Mouse (Mus musculus) midbrain, embryonic 12.5 days (tissue): ENCODE results near the gene Sash1. TPM values are rescaled to one million over a fixed set of nuclear protein-coding genes. Genes with fewer than 3 reads are reported as not detected.

ENCODE experiments used
- ATAC-seq: fragments of 200-750 bp; cut with Nextera tagmentation; 2 replicates; pipeline ENCODE4 v1.8.0; 2017; ENCODE audit warnings: low read depth, moderate TSS enrichment, moderate library complexity; ENCODE audit not compliant: low FRiP score
- H3K27ac ChIP-seq: fragments of 300-500 bp; sonication (generic); replicated peaks from 2 replicates; pipeline ENCODE4 v1.5.1; 2016; ENCODE audit warnings: mild to moderate bottlenecking
- H3K27me3 ChIP-seq: fragments of 300-500 bp; sonication (generic); 2 replicates; pipeline ENCODE4 v1.6.1; 2016; ENCODE audit warnings: mild to moderate bottlenecking
- H3K36me3 ChIP-seq: fragments of 300-500 bp; sonication (generic); 2 replicates; pipeline ENCODE4 v1.6.1; 2016
- H3K4me1 ChIP-seq: fragments of 300-500 bp; sonication (generic); 2 replicates; pipeline ENCODE4 v1.6.1; 2016
- H3K4me2 ChIP-seq: fragments of 300-500 bp; sonication (generic); replicated peaks from 2 replicates; pipeline ENCODE4 v1.6.1; 2016; ENCODE audit warnings: mild to moderate bottlenecking, moderate library complexity
- H3K4me3 ChIP-seq: fragments of 300-500 bp; sonication (generic); 2 replicates; pipeline ENCODE4 v1.5.1; 2016; ENCODE audit warnings: mild to moderate bottlenecking
- H3K9ac ChIP-seq: fragments of 300-500 bp; sonication (generic); replicated peaks from 2 replicates; pipeline ENCODE4 v1.6.1; 2016; ENCODE audit warnings: mild to moderate bottlenecking, moderate library complexity
- H3K9me3 ChIP-seq: fragments of 300-500 bp; sonication (generic); 2 replicates; pipeline ENCODE4 v1.6.1; 2016; ENCODE audit warnings: mild to moderate bottlenecking
- WGBS: fragments of 180-500 bp; shearing (Covaris S2); methylation state at CpG from one replicate; pipeline ENCODE4 v1.1.7; 2016; 5-methylcytosine and 5-hydroxymethylcytosine counted together
- polyA plus RNA-seq: library from polyadenylated mRNA; unstranded; fragments of >200 nt; fragmentation: Nextera tagmentation; extraction: Ambion mirVana; gene quantifications from 2 replicates; pipeline ENCODE4 v1.2.1, GENCODE M21; 2016

Sash1 gene
- polyA plus RNA-seq, 1 experiment from 2014 or later = 6.8 TPM

DNA sequence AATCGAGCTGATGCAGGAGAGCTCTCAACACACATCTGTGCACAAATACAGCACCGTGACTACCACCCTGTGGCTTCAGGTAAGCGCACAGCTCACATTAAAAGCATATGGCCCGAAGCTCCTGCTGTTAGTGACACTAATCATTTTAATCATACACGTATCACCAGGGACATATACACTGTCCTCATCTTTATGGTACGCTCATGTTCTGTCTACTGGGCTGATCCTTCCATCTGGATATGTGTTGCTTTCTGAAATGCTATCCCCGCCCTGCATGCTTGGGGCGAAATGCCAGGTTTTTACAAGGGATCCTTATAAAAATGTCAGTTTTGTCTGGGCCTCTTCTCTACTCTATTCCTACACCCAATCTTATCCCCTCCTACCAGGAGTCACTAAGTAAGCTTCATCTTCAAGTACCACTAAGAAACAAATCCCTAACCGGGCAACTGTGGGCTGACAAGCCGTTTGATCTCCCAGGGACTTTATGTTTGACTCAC, 103.9 kb downstream of the Sash1 start:
- Histone ChIP-seq H3K27ac (no peak overlapping the region), H3K27me3 (no peaks in the 10 kb centered on the region), H3K9ac (no peak overlapping the region), H3K4me1 (peaks cover 11% of the 10 kb centered on the region; the same call in 1 of the 2 replicates), H3K36me3 (peaks cover 11% of the 10 kb centered on the region; the same call in 1 of the 2 replicates), H3K4me2 (no peak overlapping the region), H3K9me3 (no peaks in the 10 kb centered on the region), H3K4me3 (no peak overlapping the region)
- ATAC-seq = no peak
- WGBS = 86% methylated on average over 10 of the region's 10 CpGs

DNA sequence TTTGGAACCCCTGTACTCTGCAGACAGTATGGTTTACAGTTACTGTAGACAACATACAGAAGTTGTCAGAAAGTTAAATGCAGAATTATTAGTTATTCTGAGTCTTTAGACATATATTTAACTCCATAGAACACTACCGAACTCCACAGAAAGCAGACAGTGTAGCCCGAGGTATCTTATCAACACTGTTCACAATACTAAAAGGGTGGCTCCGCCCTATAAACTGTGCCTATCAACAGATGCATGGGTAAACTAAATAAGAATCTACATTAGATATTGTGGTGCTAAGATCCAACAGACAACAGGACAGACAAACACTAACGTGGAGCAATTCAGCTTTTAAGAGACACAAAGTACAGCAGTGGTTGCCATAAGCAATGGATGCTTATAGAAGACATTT, 106.0 kb downstream of the Sash1 start:
- H3K4me2 ChIP-seq = no peak overlapping the region
- no peaks in the 10 kb centered on the region for H3K4me1 ChIP-seq
- peaks cover 19% of the 10 kb centered on the region; the same call in 1 of the 2 replicates for H3K36me3 ChIP-seq
- no peak overlapping the region for H3K9ac ChIP-seq
- no peak overlapping the region for H3K27ac ChIP-seq
- H3K27me3 ChIP-seq = no peaks in the 10 kb centered on the region
- WGBS = 90% methylated on average over 4 of the region's 4 CpGs
- ATAC-seq = no peak
- no peaks in the 10 kb centered on the region for H3K9me3 ChIP-seq
- H3K4me3 ChIP-seq = no peak overlapping the region

DNA sequence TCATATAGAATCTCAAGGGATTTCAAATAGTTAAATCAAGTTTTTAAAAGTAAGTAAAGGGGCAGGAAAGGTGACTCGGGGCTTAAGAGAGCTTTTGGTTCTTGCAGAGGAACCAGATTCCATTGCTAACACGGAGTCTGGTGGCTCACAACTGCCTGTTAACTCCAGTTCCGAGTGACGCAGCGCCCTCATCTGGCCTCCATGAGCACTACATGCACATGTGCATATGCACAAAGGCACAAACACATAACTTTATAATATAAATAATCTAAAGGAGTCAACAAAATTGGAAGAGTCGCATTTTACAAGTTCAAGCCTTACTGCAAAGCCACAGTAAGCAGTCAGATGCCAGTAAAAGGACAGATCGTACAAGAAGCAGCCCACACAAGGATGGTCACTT, 107.0 kb downstream of the Sash1 start:
- peaks cover 14% of the 10 kb centered on the region; the same call in 1 of the 2 replicates for H3K36me3 ChIP-seq
- ATAC-seq = no peak
- H3K9ac ChIP-seq = no peak overlapping the region
- no peak overlapping the region for H3K4me2 ChIP-seq
- no peak overlapping the region for H3K27ac ChIP-seq
- no peaks in the 10 kb centered on the region for H3K4me1 ChIP-seq
- 89% methylated on average over 7 of the region's 7 CpGs for WGBS
- H3K9me3 ChIP-seq = no peaks in the 10 kb centered on the region
- H3K27me3 ChIP-seq = no peaks in the 10 kb centered on the region
- H3K4me3 ChIP-seq = no peak overlapping the region

DNA sequence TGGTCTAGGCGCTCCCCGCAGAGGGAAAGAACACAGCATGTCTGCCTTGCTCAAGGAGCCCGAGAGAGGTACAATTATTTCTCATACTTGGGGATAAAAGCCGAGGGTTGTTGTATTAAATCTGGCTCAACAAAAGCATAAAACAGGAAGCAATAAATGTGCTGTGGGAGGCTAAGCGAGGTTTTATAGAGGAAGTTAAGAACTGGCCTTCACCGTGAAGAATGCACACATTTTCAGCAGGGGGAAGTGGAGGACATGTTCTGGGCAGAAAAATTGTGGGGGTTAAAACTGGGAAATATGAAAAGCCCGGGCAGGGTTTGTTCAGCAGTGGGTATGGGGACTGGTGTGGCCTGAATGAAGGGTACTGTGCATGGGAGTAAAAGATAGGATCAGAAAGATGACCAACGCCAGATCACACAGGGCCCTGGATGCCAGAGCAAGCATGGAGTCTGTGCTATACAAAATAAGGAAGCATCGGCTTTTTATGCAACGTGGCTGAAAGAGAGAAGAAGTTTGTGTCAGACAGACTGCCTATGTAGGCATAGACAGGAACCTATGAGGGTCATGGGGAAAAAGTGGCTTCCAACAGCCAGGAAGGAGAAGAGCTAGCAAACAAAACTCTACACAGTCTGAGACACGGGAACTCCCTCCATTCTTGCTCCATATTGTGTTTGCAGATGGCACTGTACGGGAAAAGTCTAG, 108.2 kb downstream of the Sash1 start:
- ATAC-seq = no peak
- Histone ChIP-seq H3K4me1 (no peaks in the 10 kb centered on the region), H3K27me3 (no peaks in the 10 kb centered on the region), H3K27ac (no peak overlapping the region), H3K36me3 (peaks cover 12% of the 10 kb centered on the region; the same call in 1 of the 2 replicates), H3K9me3 (no peaks in the 10 kb centered on the region), H3K9ac (no peak overlapping the region), H3K4me3 (no peak overlapping the region), H3K4me2 (no peak overlapping the region)
- WGBS = 91% methylated on average over 12 of the region's 12 CpGs

GRCm38 (mm10) chr10:8776791-8777190, 109.1 kb downstream of the Sash1 start:
- no peak overlapping the region for H3K27ac ChIP-seq
- H3K4me3 ChIP-seq = no peak overlapping the region
- H3K27me3 ChIP-seq = no peaks in the 10 kb centered on the region
- no peaks in the 10 kb centered on the region for H3K4me1 ChIP-seq
- no peak overlapping the region for H3K4me2 ChIP-seq
- ATAC-seq = no peak
- no peaks in the 10 kb centered on the region for H3K9me3 ChIP-seq
- no peak overlapping the region for H3K9ac ChIP-seq
- WGBS = 96% methylated on average over 2 of the region's 2 CpGs
- H3K36me3 ChIP-seq = peaks cover 12% of the 10 kb centered on the region; the same call in 1 of the 2 replicates

GRCm38 (mm10) chr10:8775794-8776193, 110.1 kb downstream of the Sash1 start:
- Histone ChIP-seq H3K27me3 (no peaks in the 10 kb centered on the region), H3K4me3 (no peak overlapping the region), H3K4me2 (no peak overlapping the region), H3K4me1 (no peaks in the 10 kb centered on the region), H3K9ac (no peak overlapping the region), H3K9me3 (no peaks in the 10 kb centered on the region), H3K27ac (no peak overlapping the region), H3K36me3 (peaks cover 12% of the 10 kb centered on the region; the same call in 1 of the 2 replicates)
- WGBS = 94% methylated on average over 2 of the region's 2 CpGs
- ATAC-seq = no peak

- no peak for ATAC-seq
- 89% methylated on average over 4 of the region's 4 CpGs for WGBS
- no peaks in the 10 kb centered on the region for H3K4me1 ChIP-seq
- no peak overlapping the region for H3K27ac ChIP-seq
- peaks cover 11% of the 10 kb centered on the region; the same call in 1 of the 2 replicates for H3K36me3 ChIP-seq
- H3K4me3 ChIP-seq = no peak overlapping the region
- H3K9ac ChIP-seq = no peak overlapping the region
- no peak overlapping the region for H3K4me2 ChIP-seq
- H3K27me3 ChIP-seq = no peaks in the 10 kb centered on the region
- H3K9me3 ChIP-seq = no peaks in the 10 kb centered on the region
Observed at GRCm38 (mm10) chr10:8772464-8773209, 113.2 kb downstream of the Sash1 start.

- Histone ChIP-seq H3K4me2 (no peak overlapping the region), H3K9me3 (no peaks in the 10 kb centered on the region), H3K4me1 (no peaks in the 10 kb centered on the region), H3K9ac (no peak overlapping the region), H3K4me3 (no peak overlapping the region), H3K27ac (no peak overlapping the region), H3K27me3 (no peaks in the 10 kb centered on the region), H3K36me3 (peaks cover 11% of the 10 kb centered on the region; the same call in 1 of the 2 replicates)
- ATAC-seq = no peak
- 94% methylated on average over 12 of the region's 12 CpGs for WGBS
Observed at GRCm38 (mm10) chr10:8770931-8771653, 114.8 kb downstream of the Sash1 start.

DNA sequence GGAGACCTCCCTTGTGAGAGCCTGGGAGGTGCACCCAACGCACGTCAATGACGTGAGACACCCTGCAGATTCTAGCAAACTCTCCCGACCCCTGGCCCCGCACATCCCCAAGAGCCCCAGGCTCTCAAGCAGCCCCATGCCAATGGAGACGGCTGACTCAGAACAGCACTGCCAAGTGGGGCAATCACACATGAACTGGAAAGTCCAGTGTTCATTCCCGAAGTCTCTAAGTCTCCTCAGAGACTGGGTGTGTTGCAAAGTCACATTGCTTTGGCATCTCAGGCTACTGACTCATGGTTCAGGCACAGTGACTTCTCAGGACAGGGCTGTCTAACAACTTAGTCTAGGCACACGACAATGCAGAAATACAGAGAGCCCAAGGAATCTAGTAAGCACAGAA, 117.2 kb downstream of the Sash1 start:
- Histone ChIP-seq H3K27me3 (peaks cover under 1% of the 10 kb centered on the region; the same call in 1 of the 2 replicates), H3K4me1 (no peaks in the 10 kb centered on the region), H3K27ac (no peak overlapping the region), H3K4me3 (no peak overlapping the region), H3K36me3 (0 out of 2 replicates have a peak, but pooled peaks cover 3% of the 10 kb centered on the region), H3K9ac (no peak overlapping the region), H3K4me2 (no peak overlapping the region), H3K9me3 (no peaks in the 10 kb centered on the region)
- 89% methylated on average over 8 of the region's 8 CpGs for WGBS
- no peak for ATAC-seq

DNA sequence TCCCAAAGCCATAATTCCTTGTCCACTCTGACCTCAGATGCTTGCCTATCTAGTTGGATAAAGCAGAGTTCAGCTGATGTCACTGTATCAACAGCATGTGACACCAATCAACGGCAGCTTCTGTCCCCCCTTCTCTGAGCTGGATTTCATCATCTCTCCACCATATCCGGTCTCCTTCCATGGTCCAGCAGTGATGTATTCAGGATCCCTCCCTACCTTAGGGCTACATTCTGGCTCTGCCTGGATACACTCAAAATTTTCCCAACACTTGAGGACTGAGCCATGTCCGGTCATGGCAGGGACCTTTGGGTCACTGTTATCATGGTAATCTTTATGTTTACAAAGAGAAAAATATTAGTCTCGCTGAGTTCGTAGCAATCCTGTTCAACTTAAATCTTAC, 118.5 kb downstream of the Sash1 start:
- Histone ChIP-seq H3K9me3 (no peaks in the 10 kb centered on the region), H3K27ac (no peak overlapping the region), H3K4me3 (no peak overlapping the region), H3K36me3 (0 out of 2 replicates have a peak, but pooled peaks cover 3% of the 10 kb centered on the region), H3K4me2 (no peak overlapping the region), H3K9ac (no peak overlapping the region), H3K4me1 (peaks cover 10% of the 10 kb centered on the region), H3K27me3 (peaks cover 6% of the 10 kb centered on the region; the same call in 1 of the 2 replicates)
- ATAC-seq = no peak
- WGBS = 93% methylated on average over 5 of the region's 5 CpGs

GRCm38 (mm10) chr10:8765922-8766522, 119.8 kb downstream of the Sash1 start:
- peaks cover 6% of the 10 kb centered on the region; the same call in 1 of the 2 replicates for H3K27me3 ChIP-seq
- peaks cover 21% of the 10 kb centered on the region for H3K4me1 ChIP-seq
- no peak overlapping the region for H3K27ac ChIP-seq
- no peaks in the 10 kb centered on the region for H3K9me3 ChIP-seq
- 79% methylated on average over 10 of the region's 10 CpGs for WGBS
- no peak overlapping the region for H3K4me3 ChIP-seq
- H3K4me2 ChIP-seq = no peak overlapping the region
- 0 out of 2 replicates have a peak, but pooled peaks cover 3% of the 10 kb centered on the region for H3K36me3 ChIP-seq
- no peak for ATAC-seq
- H3K9ac ChIP-seq = no peak overlapping the region
